Mouse (Mus musculus): Measurements from ENCODE around the gene Fam171a1. TPM values are rescaled to one million over a fixed set of nuclear protein-coding genes. Genes with fewer than 3 reads are reported as not detected.

Gene Fam171a1
- polyA plus RNA-seq, 1 experiment from 2014 or later = 52.4 TPM

DNA sequence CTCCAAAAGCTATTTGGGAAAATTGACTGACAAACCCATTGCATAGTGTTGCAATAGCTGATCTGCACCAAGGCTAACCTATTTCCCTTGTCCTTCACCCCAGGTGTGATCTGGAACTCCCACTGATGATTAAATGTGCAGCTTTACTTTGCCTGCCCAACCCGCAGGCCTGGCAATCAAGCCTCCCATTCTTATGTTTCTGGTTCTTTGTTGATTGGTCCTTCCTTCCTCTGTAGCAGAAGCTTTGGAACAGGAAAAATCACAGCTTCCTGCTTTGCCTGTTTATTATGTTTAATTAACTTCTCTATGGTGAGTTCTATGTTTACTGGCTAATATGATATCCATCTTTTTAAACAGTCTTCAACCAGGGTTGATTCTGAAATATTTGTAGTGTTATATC lies 5.2 kb upstream of the Fam171a1 start:
- no peaks in the 10 kb centered on the region for H3K4me1 ChIP-seq (replicated peaks; ENCODE audit: control insufficient read depth, insufficient read depth, low read length)
- no peak overlapping the region for H3K9ac ChIP-seq
- H3K9me3 ChIP-seq (ENCODE audit: control insufficient read depth, low read length) = no peaks in the 10 kb centered on the region
- no peaks in the 10 kb centered on the region for H3K27me3 ChIP-seq (ENCODE audit: control insufficient read depth, insufficient read depth, low read length)
- no peak for ATAC-seq (ENCODE audit: low FRiP score)
- no peak for DNase-seq (ENCODE audit: low spot score)
- no peaks in the 10 kb centered on the region for H3K36me3 ChIP-seq (replicated peaks; ENCODE audit: control insufficient read depth, insufficient read depth)
- 84% methylated on average over 1 of the region's 1 CpGs for WGBS
- H3K4me3 ChIP-seq (replicated peaks; ENCODE audit: low read length) = no peak overlapping the region
- H3K4me2 ChIP-seq (replicated peaks) = no peak overlapping the region
- no peak overlapping the region for H3K27ac ChIP-seq

DNA sequence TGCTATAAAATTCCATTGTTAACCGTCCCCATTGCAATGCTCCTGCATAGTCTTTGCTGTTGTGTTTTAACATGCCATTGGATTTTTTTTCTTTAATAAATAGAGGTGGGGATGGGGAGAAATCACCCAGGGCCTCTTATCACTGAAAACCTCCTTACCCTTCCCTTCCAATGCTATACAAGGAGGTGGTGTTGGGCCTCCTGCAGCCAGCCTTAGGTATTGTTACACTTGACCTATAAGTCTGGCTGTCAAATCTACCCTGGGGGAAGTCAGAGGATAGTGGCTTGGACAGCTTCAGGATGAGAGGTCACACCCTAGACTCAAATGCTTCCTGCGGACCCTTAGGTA lies 3.8 kb downstream of the Fam171a1 start:
- H3K4me1 ChIP-seq (replicated peaks; ENCODE audit: control insufficient read depth, insufficient read depth, low read length) = peaks cover 20% of the 10 kb centered on the region
- peak overlapping the region; percentile 98 for H3K9ac ChIP-seq
- peak overlapping the region; percentile 96 for H3K27ac ChIP-seq
- ATAC-seq (ENCODE audit: low FRiP score) = peak; percentile 69
- WGBS = 31% methylated on average over 2 of the region's 2 CpGs
- peak; percentile 26 for DNase-seq (ENCODE audit: low spot score)
- H3K36me3 ChIP-seq (replicated peaks; ENCODE audit: control insufficient read depth, insufficient read depth) = no peaks in the 10 kb centered on the region
- H3K4me3 ChIP-seq (replicated peaks; ENCODE audit: low read length) = peak overlapping the region; percentile 98
- H3K4me2 ChIP-seq (replicated peaks) = peak overlapping the region; percentile 67
- H3K27me3 ChIP-seq (ENCODE audit: control insufficient read depth, insufficient read depth, low read length) = no peaks in the 10 kb centered on the region
- no peaks in the 10 kb centered on the region for H3K9me3 ChIP-seq (ENCODE audit: control insufficient read depth, low read length)

DNA sequence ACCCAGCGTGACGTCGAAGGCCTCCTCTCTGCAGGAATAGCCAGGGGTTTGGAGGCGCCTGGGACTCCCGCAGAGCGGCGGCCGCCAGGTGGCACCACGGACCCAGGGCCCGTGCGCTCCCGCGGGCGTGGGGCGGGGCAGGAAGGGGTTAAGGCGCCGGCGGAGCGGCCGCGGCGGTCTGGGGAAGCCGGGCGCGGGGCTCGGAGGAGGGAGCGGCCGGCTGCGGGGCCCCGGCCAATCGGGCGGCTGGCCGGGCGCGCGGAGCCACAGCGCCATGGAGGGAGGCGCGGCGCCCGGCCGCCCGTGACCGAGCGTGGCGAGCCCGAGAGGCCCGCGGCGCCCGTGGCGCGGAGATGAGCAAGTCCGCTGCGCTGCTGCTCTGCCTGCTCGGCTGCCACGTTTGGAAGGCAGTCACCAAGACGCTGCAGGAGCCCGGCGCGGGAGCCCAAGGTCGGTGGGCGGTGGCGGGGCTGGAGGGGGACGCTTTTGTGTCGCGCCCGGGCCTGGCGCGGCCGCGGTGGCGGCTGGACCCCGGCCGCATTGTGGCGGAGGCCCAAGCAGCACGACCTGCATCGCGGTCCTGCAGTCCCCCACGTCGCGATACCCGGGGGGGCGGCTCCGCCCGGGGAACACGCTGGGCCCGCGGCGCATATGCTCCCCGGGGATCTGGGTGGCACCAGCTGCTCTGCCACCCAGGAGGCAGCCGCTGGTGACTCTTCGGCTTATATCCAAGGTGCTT lies 4.3 kb downstream of the Fam171a1 start:
- under 1% methylated on average over 59 of the region's 93 CpGs for WGBS
- peak; percentile 85 for DNase-seq (ENCODE audit: low spot score)
- Histone ChIP-seq H3K4me3 (replicated peaks; ENCODE audit: low read length) (peak overlapping the region; percentile 98), H3K4me1 (replicated peaks; ENCODE audit: control insufficient read depth, insufficient read depth, low read length) (peaks cover 20% of the 10 kb centered on the region), H3K9me3 (ENCODE audit: control insufficient read depth, low read length) (no peaks in the 10 kb centered on the region), H3K27ac (peak overlapping the region; percentile 96), H3K4me2 (replicated peaks) (peak overlapping the region; percentile 67), H3K27me3 (ENCODE audit: control insufficient read depth, insufficient read depth, low read length) (no peaks in the 10 kb centered on the region), H3K9ac (peak overlapping the region; percentile 98), H3K36me3 (replicated peaks; ENCODE audit: control insufficient read depth, insufficient read depth) (no peaks in the 10 kb centered on the region)
- ATAC-seq (ENCODE audit: low FRiP score) = peak; percentile 95

DNA sequence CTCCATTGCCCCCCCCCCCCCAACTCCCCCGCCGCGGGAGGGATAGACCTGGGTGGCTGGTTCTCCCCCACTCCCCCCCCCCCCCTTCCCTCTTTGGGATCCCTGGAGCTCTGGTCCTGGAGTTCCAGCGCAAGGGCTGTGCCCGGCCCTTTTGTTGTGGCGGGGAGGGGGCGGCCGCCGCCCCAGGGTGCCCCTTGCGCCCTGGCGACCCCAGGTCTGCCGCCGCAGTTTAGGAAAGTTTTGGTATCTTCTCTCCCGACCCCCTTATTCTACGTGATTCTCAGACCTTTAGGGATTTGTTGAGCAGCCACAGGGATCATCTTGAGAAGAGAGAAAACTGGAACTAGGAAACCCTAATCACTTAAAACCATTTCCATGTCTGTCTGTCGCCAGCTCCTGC lies 4.9 kb downstream of the Fam171a1 start:
- Histone ChIP-seq H3K9me3 (ENCODE audit: control insufficient read depth, low read length) (no peaks in the 10 kb centered on the region), H3K27ac (peak overlapping the region; percentile 96), H3K36me3 (replicated peaks; ENCODE audit: control insufficient read depth, insufficient read depth) (no peaks in the 10 kb centered on the region), H3K4me3 (replicated peaks; ENCODE audit: low read length) (peak overlapping the region; percentile 98), H3K27me3 (ENCODE audit: control insufficient read depth, insufficient read depth, low read length) (no peaks in the 10 kb centered on the region), H3K9ac (peak overlapping the region; percentile 98), H3K4me2 (replicated peaks) (peak overlapping the region; percentile 67), H3K4me1 (replicated peaks; ENCODE audit: control insufficient read depth, insufficient read depth, low read length) (peaks cover 20% of the 10 kb centered on the region)
- WGBS = 0% methylated on average over 13 of the region's 16 CpGs
- ATAC-seq (ENCODE audit: low FRiP score) (peak; percentile 34), DNase-seq (ENCODE audit: low spot score) (no peak)

DNA sequence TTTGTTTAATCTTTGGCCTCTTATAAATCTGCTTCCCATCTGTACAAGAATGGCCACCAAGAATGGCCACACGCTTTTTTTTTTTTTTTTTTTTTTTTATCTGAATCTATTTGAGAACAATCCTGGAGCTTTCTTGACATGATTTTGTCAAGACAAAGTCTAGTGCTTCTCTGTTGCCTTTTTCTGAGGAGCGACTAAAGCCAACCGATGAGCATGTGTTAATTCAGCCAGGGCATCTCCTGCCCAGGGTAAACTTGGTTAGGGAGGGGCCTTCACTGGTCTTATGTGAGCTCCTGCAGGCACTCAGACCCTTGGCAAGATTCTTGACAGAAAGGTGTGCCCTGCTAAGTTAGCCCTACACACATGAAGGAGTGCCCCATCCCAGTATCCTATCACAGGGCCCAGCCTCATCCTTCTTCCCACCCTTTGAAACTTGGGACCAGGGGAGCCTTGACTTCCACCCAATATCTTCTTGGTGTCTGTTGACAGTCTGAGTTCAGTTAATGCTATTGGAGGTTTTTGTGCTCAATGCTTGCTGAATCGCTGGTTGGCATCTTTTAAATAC lies 5.4 kb downstream of the Fam171a1 start:
- peaks cover 20% of the 10 kb centered on the region for H3K4me1 ChIP-seq (replicated peaks; ENCODE audit: control insufficient read depth, insufficient read depth, low read length)
- H3K4me2 ChIP-seq (replicated peaks) = peak overlapping the region; percentile 67
- WGBS = 24% methylated on average over 4 of the region's 4 CpGs
- H3K27me3 ChIP-seq (ENCODE audit: control insufficient read depth, insufficient read depth, low read length) = no peaks in the 10 kb centered on the region
- peak overlapping the region; percentile 98 for H3K4me3 ChIP-seq (replicated peaks; ENCODE audit: low read length)
- peak overlapping the region; percentile 98 for H3K9ac ChIP-seq
- H3K9me3 ChIP-seq (ENCODE audit: control insufficient read depth, low read length) = no peaks in the 10 kb centered on the region
- ATAC-seq (ENCODE audit: low FRiP score) = no peak
- peak overlapping the region; percentile 96 for H3K27ac ChIP-seq
- DNase-seq (ENCODE audit: low spot score) = no peak
- no peaks in the 10 kb centered on the region for H3K36me3 ChIP-seq (replicated peaks; ENCODE audit: control insufficient read depth, insufficient read depth)

- DNase-seq (ENCODE audit: low spot score) = no peak
- H3K4me1 ChIP-seq (replicated peaks; ENCODE audit: control insufficient read depth, insufficient read depth, low read length) = peaks cover 26% of the 10 kb centered on the region
- H3K4me3 ChIP-seq (replicated peaks; ENCODE audit: low read length) = no peak overlapping the region
- H3K36me3 ChIP-seq (replicated peaks; ENCODE audit: control insufficient read depth, insufficient read depth) = no peaks in the 10 kb centered on the region
- WGBS = 83% methylated on average over 4 of the region's 4 CpGs
- H3K27me3 ChIP-seq (ENCODE audit: control insufficient read depth, insufficient read depth, low read length) = no peaks in the 10 kb centered on the region
- no peak for ATAC-seq (ENCODE audit: low FRiP score)
- no peak overlapping the region for H3K9ac ChIP-seq
- H3K27ac ChIP-seq = no peak overlapping the region
- H3K4me2 ChIP-seq (replicated peaks) = no peak overlapping the region
- H3K9me3 ChIP-seq (ENCODE audit: control insufficient read depth, low read length) = no peaks in the 10 kb centered on the region
Observed at GRCm38 (mm10) chr2:3122571-3122970, 8.5 kb downstream of the Fam171a1 start.

DNA sequence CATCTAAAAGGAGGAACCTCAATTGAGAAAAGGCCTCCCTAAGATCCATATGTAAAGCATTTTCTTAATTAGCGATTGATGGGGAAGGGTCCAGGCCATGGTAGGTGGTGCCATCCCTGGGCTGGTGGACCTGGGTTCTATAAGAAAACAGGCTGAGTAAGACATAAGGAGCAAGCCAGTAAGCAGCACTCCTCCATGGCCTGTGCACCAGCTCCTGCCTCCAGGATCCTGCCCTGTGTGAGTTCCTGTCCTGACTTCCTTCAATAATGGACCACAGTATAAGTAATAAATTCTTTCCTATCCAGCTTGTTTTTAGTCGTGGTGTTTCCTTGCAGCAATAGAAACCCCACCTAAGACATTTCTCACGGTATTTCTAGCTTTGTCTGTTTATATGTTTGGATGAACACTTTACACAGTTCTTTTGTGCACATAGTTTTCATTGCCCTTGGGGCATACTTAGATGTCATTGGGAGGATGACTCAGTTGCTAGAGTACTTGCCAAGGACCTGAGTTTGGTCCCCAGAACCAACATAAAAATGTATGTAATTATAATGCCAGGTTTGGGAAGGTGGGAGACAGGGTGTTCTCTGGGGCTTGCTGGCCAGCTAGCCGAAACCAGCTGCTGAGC lies 13.3 kb downstream of the Fam171a1 start:
- Histone ChIP-seq H3K4me3 (replicated peaks; ENCODE audit: low read length) (no peak overlapping the region), H3K27me3 (ENCODE audit: control insufficient read depth, insufficient read depth, low read length) (no peaks in the 10 kb centered on the region), H3K9ac (no peak overlapping the region), H3K27ac (no peak overlapping the region), H3K9me3 (ENCODE audit: control insufficient read depth, low read length) (no peaks in the 10 kb centered on the region), H3K36me3 (replicated peaks; ENCODE audit: control insufficient read depth, insufficient read depth) (no peaks in the 10 kb centered on the region), H3K4me2 (replicated peaks) (no peak overlapping the region), H3K4me1 (replicated peaks; ENCODE audit: control insufficient read depth, insufficient read depth, low read length) (0 out of 2 replicates have a peak, but pooled peaks cover 9% of the 10 kb centered on the region)
- WGBS = 86% methylated on average over 4 of the region's 4 CpGs
- DNase-seq (ENCODE audit: low spot score) = no peak
- ATAC-seq (ENCODE audit: low FRiP score) = no peak

DNA sequence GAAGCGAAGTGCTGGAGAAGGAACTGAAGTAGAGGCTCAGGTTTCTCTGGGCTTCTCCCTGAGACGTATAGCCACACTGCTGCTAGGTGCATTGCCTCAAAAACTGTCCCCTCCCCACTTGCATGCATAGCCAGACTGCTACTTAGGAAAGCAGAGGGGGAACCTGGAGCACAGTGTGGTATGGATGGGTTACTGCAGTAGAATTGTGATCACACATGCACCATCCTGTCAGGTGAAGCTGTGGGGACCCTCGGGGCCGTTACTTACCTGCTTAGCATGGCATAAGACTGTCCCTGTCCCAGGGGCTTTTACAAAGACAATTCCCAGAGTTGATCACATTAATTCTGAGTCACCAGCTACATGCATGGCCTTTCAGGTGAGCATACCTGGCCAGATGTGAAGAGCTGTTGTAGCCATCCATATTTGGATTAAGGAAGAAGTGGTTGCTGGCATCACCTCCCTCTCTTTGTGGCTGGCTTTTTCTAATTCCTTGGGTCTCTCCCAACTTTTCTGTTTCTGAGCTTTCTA lies 14.4 kb downstream of the Fam171a1 start:
- no peaks in the 10 kb centered on the region for H3K27me3 ChIP-seq (ENCODE audit: control insufficient read depth, insufficient read depth, low read length)
- H3K4me2 ChIP-seq (replicated peaks) = no peak overlapping the region
- H3K4me3 ChIP-seq (replicated peaks; ENCODE audit: low read length) = no peak overlapping the region
- no peaks in the 10 kb centered on the region for H3K9me3 ChIP-seq (ENCODE audit: control insufficient read depth, low read length)
- no peaks in the 10 kb centered on the region for H3K36me3 ChIP-seq (replicated peaks; ENCODE audit: control insufficient read depth, insufficient read depth)
- DNase-seq (ENCODE audit: low spot score) (no peak), ATAC-seq (ENCODE audit: low FRiP score) (peak; percentile 53; the same call in 1 of the 2 replicates)
- WGBS = 83% methylated on average over 4 of the region's 4 CpGs
- H3K9ac ChIP-seq = no peak overlapping the region
- H3K4me1 ChIP-seq (replicated peaks; ENCODE audit: control insufficient read depth, insufficient read depth, low read length) = 0 out of 2 replicates have a peak, but pooled peaks cover 9% of the 10 kb centered on the region
- H3K27ac ChIP-seq = no peak overlapping the region

GRCm38 (mm10) chr2:3128910-3129309 lies 14.9 kb downstream of the Fam171a1 start:
- Histone ChIP-seq H3K4me2 (replicated peaks) (no peak overlapping the region), H3K9me3 (ENCODE audit: control insufficient read depth, low read length) (no peaks in the 10 kb centered on the region), H3K36me3 (replicated peaks; ENCODE audit: control insufficient read depth, insufficient read depth) (no peaks in the 10 kb centered on the region), H3K4me1 (replicated peaks; ENCODE audit: control insufficient read depth, insufficient read depth, low read length) (0 out of 2 replicates have a peak, but pooled peaks cover 9% of the 10 kb centered on the region), H3K4me3 (replicated peaks; ENCODE audit: low read length) (no peak overlapping the region), H3K9ac (no peak overlapping the region), H3K27ac (no peak overlapping the region), H3K27me3 (ENCODE audit: control insufficient read depth, insufficient read depth, low read length) (no peaks in the 10 kb centered on the region)
- DNase-seq (ENCODE audit: low spot score) (no peak), ATAC-seq (ENCODE audit: low FRiP score) (no peak)
- WGBS = 63% methylated on average over 2 of the region's 2 CpGs

Data from hindbrain, embryonic 14.5 days (tissue).